Mouse (Mus musculus) right cerebral cortex, postnatal 4 days (tissue): ENCODE data around the gene Rps5.
"Not testable (repeated sequence)": the region's sequence is repeated elsewhere in the genome, so short reads cannot be mapped to it uniquely, and the experiment has no call there.

Experiments
- DNase-seq: peaks from one replicate; pipeline ENCODE4 v3.0.0-alpha.2; 2022

The Rps5 gene

GRCm38 (mm10) chr7:12927693-12928589, 5.9 kb downstream of the Rps5 start:
- peak; percentile 59 for DNase-seq

GRCm38 (mm10) chr7:12933615-12934140, 11.6 kb downstream of the Rps5 start:
- no peak for DNase-seq

GRCm38 (mm10) chr7:12934808-12935207, 12.7 kb downstream of the Rps5 start:
- no peak for DNase-seq

- not testable (repeated sequence) for DNase-seq
Measured at GRCm38 (mm10) chr7:12937254-12937803, 15.2 kb downstream of the Rps5 start.

- DNase-seq = no peak
Measured at GRCm38 (mm10) chr7:12940599-12940998, 18.5 kb downstream of the Rps5 start.

- DNase-seq = no peak
Measured at GRCm38 (mm10) chr7:12943488-12943887, 21.4 kb downstream of the Rps5 start.

GRCm38 (mm10) chr7:12949032-12949871, 27.2 kb downstream of the Rps5 start:
- DNase-seq = peak; percentile 81

- DNase-seq = no peak
Measured at GRCm38 (mm10) chr7:12949872-12950229, 27.8 kb downstream of the Rps5 start.

GRCm38 (mm10) chr7:12954896-12955295, 32.8 kb downstream of the Rps5 start:
- DNase-seq = no peak

- no peak for DNase-seq
Measured at GRCm38 (mm10) chr7:12957511-12957910, 35.4 kb downstream of the Rps5 start.

GRCm38 (mm10) chr7:12958948-12959347, 36.9 kb downstream of the Rps5 start:
- no peak for DNase-seq

GRCm38 (mm10) chr7:12959718-12960117, 37.6 kb downstream of the Rps5 start:
- DNase-seq = no peak

- peak; percentile 47 for DNase-seq
Measured at GRCm38 (mm10) chr7:12961511-12962141, 39.5 kb downstream of the Rps5 start.

- peak; percentile 84 for DNase-seq
Measured at GRCm38 (mm10) chr7:12965678-12966091, 43.6 kb downstream of the Rps5 start, which contains the start of gene Zfp324. Gene Zfp324, plus strand, starts transcription at chr7:12965838.

GRCm38 (mm10) chr7:12966104-12966845, 44.2 kb downstream of the Rps5 start:
- DNase-seq = peak; percentile 60

- no peak for DNase-seq
Measured at GRCm38 (mm10) chr7:12970906-12971305, 48.8 kb downstream of the Rps5 start.
